Mouse (Mus musculus) spleen, adult 18-20 months (tissue): ENCODE results near the gene Epor.
A peak's percentile ranks its signal among the peaks of the same experiment; 100 is the strongest.

Source experiments
- DNase-seq, 2 experiments: peaks; one replicate each; pipeline ENCODE4 v3.0.0; 2022; ENCODE audit warnings: mixed read lengths in 2 of 2

Gene Epor

DNA sequence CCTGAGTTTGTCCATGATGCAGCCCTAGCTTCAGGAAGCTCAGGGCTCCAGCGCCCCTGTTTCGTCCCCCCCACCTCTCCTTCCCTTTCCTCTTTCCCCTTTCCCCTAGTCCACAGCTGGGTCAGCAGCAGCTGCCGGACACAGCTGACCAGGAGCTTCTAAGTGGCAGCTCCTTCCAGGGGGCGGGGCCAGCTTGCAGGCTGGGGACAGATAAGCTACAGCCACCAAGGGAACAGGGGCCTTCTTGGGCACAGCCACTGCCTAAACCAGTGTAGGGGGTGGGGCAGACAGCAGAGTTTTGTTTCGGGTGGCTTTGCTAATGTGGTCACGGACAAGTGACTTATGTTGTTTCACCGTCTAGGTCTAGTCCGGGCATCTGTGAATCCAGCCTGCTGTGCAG, at the start of gene Epor:
Gene Epor, minus strand, starts transcription at position 90 of the 400 bp plus-strand sequence.
- no peak for DNase-seq

DNA sequence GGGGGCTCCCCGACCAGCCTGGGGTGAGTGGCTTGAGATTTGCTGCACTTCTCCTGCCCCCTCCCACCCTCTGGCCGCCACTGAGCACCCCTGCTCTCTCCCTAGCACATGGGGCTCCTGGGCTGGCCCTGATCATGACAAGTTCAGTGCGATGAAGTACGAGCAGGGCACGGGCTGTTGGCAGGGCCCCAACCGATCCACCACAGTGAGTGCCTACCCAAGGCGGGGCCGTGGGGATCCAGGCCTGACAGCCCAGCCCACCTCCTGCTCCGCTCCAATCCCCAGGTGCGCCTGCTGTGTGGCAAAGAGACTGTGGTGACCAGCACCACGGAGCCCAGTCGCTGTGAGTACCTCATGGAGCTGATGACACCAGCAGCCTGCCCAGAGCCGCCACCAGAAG, 49.4 kb upstream of the Epor start:
- no peak for DNase-seq

DNA sequence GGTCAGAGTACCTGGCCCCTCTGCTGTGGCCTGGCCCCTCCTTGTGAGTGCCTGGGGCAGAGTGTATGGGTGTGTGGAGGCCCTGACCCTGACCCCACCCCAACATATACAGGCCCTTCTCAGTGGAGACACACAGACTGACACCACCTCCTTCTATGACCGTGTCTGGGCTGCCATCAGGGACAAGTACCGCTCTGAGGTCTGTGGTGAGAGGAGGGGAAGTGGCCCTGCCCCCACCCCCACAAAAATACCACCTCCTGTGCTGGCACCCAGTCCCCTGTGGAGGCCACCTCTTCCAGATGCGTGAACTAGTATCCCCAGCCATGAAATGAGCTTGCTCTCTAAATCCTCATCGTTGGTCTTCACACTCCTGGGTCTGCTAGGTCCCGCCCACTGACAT, 47.7 kb upstream of the Epor start:
- DNase-seq = no peak

DNA sequence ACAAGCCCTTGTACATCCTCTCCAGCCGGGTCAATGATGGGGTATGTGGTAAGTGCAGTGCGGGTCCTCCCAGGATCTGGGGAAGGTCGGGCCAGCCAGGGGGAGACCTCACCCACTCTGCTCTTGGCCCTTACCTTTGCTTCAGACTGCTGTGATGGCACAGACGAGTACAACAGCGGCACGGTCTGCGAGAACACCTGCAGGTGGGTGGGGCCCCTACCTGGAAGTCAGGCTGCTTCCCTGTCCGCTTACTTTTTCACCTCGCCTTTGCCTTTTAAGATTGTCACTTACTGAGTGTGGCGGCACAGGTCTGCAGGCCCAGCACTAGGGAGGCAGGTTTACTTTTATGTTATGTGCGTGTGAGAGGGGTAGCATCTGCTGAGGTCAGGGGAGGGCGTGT, 41.2 kb upstream of the Epor start:
- DNase-seq = no peak

DNA sequence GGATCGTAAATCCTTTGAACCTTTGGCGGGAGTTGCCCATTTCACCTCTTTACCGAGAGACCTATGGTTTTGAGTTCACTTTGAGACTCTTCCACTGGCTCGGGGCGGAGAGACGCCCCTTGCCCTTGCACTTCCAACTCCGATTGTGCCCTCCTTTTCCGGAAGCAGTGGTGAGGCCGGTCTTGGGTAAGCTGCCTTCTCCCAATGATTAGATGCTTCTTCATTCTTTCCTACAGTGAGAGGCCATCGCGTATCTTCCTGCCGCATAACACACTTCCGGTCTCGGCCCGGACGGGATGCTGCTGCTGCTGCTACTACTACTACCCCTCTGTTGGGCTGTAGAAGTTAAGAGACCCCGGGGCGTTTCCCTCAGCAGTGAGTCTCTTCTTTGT, 39.9 kb upstream of the Epor start:
- no peak for DNase-seq

DNA sequence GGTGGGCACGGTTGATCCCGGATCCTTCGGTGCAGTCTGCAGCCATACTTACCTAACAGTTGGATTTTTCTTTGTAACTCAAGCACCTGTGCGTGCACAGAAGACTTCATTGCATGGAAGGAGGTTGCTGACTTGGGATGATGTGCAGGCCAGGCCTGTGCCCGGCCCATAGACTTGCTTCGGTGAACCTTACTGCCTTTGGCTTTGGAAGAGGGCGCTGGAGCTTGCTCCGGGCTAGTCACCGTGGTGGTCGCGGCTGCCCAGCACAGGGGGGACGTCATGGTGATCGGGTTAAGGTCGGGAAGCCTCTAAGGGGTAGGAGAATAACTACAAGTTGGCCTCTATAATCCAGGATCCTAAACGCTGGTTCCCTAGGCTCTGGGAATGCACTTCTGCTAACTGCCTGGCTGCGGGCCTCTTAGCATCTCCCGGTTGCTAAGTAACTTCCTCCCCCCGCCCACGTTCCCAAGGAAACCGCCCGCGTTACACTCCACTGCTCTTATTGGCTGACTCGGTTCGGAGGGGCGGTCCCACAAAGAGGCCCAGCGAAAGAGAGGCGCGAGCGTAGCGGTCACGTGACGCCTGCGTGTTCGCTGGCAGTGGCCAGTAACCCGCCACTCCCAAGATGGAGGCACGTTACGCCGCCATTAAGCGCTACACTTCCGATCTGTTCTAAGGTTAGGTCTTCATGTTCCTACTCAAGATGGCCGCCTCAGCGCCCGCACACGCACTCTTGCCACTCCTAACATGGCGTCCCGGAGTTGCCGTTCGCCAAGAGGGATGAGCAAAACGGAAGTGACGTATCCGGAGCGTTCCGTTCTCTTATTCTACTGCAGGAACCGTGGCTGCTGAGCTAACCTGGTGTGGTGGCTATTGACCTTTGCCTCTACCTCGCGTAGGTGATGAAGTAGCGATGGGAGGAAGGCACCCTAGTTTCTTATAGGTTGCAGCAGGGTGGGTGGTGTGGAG, 39.2 kb upstream of the Epor start, which contains the start of the genes Ccdc151 and Prkcsh:
Gene Ccdc151, minus strand, starts transcription at position 441 of the 969 bp plus-strand sequence.
Gene Prkcsh, plus strand, starts transcription at position 613 of the 969 bp plus-strand sequence.
- peak; percentile 97 to 99 for DNase-seq

DNA sequence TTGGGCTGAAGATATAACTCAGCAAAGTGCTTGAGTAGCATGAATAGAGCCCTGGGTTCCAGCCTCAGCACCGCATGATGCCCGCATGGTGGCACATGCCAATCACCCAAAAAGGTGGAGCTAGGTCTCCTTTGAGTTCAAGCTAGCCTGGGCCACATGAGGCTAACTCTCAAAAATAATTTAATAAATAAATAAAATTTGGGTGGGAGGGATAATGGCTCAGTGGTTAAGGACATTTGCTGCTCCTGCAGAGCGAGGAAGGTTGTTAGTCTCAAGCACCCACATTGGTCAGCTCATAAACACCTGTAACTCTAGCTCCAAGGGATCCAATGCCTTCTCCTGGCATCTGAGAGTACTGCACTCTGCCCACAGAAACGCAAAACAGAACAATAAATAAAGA, 38.3 kb upstream of the Epor start:
- DNase-seq = no peak

DNA sequence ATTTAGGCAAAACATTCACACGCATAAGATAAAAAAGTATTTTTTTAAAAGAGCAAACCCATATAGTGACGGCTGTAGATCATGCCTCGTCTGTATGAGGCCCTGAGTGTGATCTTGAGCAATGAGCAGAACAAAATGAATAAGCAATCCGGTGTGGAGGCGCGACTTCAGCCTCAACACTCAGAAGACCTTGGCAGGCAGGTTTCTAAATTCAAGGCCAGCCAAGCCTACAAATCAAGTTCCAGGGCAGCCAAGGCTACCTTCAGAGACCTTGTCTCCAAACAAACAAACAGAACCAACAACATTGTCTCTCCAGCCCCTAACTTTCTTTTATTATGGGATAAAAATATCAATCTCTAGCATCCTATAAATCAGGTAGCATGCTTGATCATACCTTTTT, 37.0 kb upstream of the Epor start:
- no peak for DNase-seq

DNA sequence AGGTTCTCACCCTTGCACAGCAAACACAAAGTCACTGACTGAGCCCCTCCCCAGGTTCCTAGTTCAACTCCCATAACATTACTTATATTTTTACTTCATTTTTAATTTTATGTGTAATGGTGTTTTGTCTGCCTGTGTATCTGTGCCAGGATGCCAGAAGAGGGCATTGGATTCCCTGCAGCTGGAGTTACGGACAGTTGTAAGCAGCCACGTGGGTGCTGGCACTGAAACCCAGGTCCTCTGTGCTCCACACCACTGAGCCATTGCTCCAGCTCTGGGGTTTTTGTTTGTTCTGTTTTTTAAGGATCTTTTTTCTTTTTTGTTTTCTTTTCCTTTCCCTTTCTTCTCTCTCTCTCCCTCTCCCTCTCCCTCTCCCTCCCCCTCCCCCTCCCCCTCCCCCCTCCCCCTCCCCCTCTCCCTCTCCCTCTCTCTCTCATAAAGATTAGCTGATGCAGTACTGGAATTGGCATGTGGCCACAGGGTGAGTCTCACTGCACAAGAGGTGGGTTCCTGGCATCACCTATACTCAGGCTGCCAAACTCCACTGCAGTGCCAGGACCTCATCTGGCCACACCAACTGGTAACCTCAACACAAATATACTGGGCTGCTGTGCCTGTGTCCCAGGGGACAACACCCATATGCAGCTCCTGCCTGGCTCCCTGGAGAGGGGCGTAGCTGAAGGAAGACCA, 33.0 kb upstream of the Epor start:
- no peak for DNase-seq

DNA sequence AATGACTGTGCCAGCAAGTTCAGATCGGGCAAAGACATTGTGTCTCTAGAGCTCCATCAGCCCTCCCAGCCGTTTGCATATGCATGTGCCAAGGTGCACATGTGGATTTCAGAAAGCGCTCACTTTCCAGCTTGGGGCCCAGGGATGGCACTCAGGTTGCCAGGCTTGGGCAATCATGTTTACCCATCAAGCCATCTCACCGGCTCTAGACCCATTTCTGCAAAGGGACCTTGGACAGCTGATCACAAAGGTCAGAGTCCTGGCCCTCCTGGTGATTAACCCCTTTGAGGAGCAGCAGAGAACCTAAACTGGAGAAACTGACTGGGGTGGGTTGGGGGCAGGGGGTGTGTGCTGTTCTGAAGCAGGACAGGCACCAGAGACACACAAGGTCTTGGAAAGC, 28.9 kb upstream of the Epor start:
- DNase-seq = no peak

DNA sequence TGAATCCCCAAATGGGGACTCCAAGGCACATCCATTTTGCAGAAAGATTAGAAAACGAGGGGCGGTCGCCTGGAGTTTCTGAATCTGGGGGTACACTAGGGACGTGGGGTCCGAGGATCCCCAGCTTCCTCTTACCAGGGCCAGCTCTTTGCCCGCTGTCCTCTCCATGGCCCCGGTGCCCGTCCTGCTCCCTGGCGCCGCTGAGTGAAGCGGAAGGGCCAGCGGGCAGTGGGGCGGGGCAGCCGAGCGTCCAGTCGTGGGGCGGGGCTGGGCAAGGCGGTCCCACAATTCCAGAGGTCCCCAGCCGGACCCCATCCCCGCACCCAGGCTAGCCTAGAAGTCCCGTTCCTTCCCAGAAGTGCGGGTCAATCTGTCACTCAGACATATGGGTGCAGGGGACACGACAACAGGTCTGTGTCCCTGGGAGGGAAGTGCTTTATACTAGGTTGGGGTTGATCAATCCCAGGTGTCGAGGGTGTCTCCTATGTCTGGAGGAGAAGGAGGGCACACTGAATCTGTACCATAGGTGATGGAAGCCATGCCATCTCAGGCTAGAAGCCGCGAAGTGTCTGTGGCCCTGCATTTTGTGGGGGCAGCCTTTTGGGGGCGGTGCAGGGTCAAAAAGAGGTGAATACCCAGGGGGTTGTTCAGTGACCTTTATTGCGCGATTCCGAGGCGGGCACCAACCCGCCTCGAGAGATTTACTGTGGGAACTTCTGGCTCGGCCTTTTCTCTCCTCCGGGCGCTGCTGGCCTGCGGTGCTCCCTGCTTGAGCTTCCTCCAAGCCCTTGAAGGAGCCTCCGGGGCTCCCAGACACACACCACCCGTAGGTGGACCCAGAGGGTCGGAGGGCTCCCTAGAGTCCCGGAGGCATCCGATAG, 26.2 kb upstream of the Epor start, which contains the start of gene Rgl3:
Gene Rgl3, minus strand, starts transcription at position 217 of the 881 bp plus-strand sequence.
- DNase-seq = peak in 1 of 2 experiments; percentile 24

DNA sequence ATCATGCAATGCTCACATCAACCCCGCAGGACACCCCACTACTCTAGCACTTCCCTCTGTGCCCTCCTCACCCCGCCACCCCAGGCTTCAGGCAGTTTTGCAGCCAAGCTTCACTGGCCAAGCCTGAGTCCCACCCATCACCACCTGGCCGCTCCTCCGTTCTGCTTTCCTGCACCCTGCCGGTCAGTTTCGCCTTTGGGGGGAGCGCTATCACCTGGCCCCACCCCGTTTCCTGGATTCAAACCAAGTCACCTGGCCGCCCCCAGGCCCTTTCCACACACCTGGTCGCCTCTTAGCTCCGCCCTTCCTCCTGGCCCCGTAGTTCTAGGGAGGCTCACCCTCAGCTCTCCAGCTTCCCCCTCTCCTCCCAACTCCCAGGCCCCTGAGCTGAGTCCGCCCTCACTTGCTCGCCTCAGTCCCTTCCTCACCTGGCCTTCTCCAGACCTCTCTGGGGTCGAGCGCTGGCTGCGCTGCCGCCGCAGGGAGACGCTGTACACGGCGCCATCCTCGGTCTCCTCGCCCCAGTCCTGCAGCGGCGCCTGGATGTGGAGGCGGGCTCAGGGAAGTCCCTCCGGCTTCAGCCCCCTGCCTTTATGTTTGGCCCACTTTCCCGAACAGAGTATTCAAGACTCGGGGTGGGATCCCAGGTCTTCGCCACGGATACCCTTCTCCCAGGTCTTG, 25.3 kb upstream of the Epor start:
- DNase-seq = peak in 1 of 2 experiments; percentile 14

DNA sequence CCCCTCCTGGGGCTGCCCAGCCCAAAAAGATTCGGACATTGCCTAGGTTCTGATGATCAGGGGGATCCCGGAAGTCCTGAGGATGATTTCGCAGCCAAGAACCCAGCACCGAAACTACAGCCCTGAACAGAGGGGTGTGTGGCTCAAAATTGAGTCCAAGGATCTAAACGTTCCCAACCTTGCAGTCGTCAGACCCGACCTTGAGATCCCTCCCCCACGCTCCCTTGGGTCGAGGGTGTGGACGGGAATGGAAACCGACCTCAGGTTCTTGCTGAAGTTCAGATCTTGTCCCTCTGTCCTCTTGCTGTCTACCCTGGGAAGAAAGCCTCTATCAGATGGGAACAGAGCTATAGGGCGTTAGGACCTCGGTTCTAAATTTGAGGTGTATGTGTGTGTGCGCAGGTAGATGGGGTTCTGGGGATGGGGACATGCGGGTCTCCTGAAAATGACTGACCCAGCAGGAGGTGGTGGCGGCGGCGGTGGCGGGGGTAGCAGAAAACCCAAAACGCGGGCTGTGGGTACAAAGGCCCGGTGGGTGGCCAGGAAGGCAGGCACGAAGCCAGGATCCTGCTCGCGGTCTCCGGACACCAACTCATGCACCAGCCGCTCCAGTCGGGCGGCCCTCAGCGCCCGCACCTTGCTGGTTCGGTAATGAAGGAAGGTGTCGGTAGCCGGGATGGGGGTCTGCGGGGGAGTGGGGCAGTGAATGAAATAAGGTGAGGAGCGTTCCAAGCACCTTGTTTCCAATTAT, 24.5 kb upstream of the Epor start:
- no peak for DNase-seq

DNA sequence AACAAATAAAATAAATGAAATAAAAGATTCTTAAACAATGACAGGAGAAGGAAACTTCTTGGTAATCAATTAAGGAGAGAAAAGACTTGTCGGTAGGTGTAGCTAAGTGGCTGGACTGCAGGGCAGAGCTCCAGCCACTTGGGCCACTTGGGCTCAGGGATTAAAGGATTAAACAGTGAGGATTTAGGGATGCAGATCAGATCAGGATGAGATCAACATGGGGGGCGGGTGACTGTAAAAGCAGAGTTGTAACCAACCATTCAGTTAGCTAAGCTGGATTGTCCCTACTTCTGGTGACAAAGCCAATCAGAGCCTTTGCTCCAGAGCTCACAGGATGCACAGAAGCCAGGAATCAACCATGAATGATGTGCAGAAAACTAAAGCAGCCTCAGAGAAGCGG, 20.6 kb upstream of the Epor start:
- no peak for DNase-seq

DNA sequence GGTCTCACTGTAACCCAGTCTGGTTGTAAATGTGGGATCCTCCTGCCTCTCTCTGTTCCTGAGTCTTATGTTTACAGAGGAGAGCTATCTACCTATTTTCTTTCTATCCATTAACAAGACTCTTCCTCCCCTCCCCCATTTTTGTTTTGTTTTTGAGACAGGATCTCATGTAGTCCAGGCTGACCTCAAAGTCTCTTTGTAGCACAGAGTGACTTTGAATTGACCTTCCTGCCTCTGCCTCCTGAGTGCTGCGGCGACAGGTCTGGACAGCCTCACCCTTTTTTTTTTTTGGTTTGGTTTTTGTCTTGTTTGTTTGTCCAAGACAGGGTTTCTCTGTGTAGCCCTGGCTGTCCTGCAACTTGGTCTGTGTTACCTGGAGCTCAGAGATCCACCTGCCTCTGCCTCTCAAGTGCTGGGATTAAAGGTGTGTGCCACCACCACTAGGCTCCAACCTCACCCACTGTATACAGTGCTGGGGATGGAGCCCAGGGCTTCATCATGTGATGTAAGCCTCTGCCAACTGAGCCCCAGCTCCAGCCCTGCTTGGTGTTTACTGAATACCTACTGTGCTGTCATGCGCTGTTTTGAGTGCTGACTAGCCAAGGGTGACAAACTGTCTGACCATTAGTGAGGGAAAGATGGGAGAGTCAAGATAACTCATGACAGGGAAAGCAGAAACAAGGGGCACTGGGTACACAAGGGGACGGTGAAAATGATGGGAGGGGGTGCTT, 15.3 kb upstream of the Epor start:
- DNase-seq = no peak

DNA sequence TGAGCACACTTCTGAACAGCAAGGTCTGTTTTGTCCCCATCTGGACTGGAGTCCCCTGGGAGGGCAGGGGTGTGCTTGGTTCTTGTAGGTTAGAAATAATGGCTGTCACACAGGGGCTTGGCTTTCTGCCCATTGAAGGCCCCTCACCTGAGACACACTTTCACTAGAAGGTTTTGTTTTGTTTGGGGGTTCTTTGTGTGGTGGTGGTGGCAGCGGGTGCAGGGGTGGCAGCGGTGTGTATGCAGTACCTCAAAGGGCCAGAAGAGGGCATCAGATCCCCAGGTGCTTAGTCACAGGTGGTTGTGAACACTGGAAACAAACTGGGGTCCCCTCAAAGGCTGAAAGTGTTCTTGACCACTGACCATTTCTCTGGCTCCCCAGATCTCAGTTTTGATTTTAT, 14.7 kb upstream of the Epor start:
- DNase-seq = peak in 1 of 2 experiments; percentile 55

DNA sequence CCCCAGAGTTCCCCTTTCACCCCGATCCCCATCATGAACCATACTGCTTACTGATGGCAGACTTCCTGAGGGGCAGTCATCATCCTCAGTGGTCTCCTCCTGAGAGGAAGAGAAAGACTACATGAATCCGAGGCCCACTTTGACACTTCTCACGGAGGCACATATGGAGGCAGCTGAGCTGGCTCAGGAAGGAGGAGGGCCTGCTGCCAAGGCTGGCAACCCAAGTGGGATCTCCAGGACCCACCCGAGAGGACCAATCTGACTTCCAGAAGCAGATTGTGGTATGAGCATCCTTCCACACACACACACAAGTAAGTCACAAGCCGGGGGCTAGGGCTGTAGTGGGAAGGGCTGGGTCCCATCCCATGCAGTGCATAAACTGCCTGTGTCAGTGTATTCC, 14.0 kb upstream of the Epor start:
- no peak for DNase-seq

DNA sequence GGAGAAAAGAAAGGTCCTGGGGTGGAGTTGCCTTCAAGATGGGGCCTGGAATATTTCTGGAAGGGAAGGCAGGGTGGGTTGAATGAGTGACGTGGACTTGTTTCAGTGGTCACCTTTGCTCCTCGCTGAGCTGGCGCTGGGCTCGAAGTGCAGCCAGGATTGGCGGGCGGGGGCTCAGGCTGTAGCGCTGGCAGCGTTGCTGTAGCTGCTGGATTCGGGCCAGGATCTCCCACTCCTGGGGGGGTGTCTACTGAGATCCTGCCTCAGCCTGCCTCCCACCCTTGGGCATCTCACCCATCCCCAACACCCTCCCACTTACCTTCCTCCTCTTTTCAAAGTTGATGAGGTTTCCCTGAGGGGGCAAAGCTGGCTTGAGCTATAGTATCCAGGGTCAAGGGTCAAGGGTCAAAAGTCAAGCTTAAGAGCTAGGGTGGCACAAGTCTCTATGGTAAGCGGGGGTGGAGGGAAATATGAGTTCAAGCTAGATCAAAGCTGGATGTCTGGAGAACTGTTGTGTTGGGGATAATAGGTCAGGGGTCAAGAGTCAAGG, 13.4 kb upstream of the Epor start:
- DNase-seq = no peak

DNA sequence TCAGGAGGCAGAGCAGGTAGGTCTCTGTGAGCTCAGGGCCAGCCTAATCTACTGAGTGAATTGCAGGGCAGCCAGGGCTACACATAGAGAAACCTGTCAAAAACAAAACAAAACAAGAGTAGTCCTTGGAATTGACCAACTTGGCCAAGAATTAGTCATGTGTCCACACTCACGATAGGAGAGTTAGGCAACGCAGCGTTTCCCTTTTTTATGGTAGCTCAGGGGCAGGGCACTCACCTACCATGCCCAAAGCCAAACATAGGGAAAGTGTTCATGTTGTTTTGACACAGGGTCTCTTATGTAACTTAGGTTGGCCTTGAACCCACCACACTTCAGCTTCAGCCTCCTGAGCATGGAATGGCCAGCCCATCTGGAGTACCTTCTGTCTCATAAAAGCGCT, 6.0 kb upstream of the Epor start:
- no peak for DNase-seq

DNA sequence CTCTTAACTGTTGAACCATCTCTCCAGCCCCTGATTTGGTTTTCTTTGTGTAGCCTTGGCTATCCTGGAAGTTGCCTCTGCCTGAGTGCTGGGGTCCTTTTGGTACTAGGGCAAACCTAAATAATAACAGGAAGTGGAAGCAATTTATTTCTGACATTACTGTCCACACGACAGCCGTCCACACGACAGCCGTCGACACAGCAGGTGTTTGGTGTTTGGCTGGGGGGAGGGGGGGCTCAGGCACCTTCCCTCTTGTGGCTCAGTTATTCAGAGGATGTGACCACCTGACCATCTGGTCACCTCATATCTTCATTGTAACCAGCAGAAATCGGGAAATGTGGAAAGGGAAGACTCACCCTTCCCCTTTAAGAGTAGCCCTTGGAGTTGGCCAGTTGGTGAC, 5.6 kb upstream of the Epor start:
- DNase-seq = no peak
